In genomic region chr12:54654741-54655140, GRCm38 (mm10) we compare ENCODE assay signal across 8 mouse cellular contexts. TPM values are rescaled to one million over a fixed set of nuclear protein-coding genes. Genes with fewer than 3 reads are reported as not detected.
A peak's percentile ranks its signal among the peaks of the same experiment; 100 is the strongest.
DNase-seq lines count a peak whose midpoint lies in the region; ATAC-seq and TF ChIP-seq lines count a peak whose summit lies in the region.

No protein-coding gene starts in this region.

- WGBS in heart, embryonic 12.5 days = 86% methylated on average over 1 of the region's 1 CpGs
- WGBS in hindbrain, postnatal 0 days = 90% methylated on average over 1 of the region's 1 CpGs
- 88% methylated on average over 1 of the region's 1 CpGs for WGBS in midbrain, embryonic 16.5 days

- no peak overlapping the region for H3K4me3 ChIP-seq in heart, embryonic 12.5 days
- H3K4me3 ChIP-seq in hindbrain, postnatal 0 days (ENCODE audit: low read length) = peak overlapping the region; percentile 66; the same call in 1 of the 2 replicates
- H3K4me3 ChIP-seq in midbrain, embryonic 16.5 days (ENCODE audit: low read depth, low read length) = no peak overlapping the region; the same call in 1 of the 2 replicates

- TF ChIP-seq CTCF in hindbrain, postnatal 0 days (IDR thresholded peaks at IDR 0.05; ENCODE audit: low read depth) = no peak

- no peak for ATAC-seq in heart, embryonic 12.5 days (ENCODE audit: insufficient number of reproducible peaks, low FRiP score)
- ATAC-seq in hindbrain, postnatal 0 days = no peak
- ATAC-seq in midbrain, embryonic 16.5 days = no peak

- intact Hi-C loops in heart, postnatal 36 days (cut with DNase I) = no loop called here

- H3K27ac ChIP-seq in heart, embryonic 12.5 days (ENCODE audit: poor library complexity, severe bottlenecking) = no peak overlapping the region
- no peak overlapping the region for H3K27ac ChIP-seq in hindbrain, postnatal 0 days
- no peak overlapping the region for H3K27ac ChIP-seq in midbrain, embryonic 16.5 days (ENCODE audit: low read length)

- H3K27me3 ChIP-seq in heart, embryonic 12.5 days (replicated peaks) = no peaks in the 10 kb centered on the region
- no peaks in the 10 kb centered on the region for H3K27me3 ChIP-seq in hindbrain, postnatal 0 days (ENCODE audit: insufficient read depth, low read length)
- no peaks in the 10 kb centered on the region for H3K27me3 ChIP-seq in midbrain, embryonic 16.5 days (ENCODE audit: control insufficient read depth, insufficient read depth, low read depth, low read length)

- DNase-seq in heart, postnatal 36 days = no peak
- peak; percentile 31 for DNase-seq in embryo, embryonic 10.5 days (ENCODE audit: low spot score)
- no peak for DNase-seq in hindbrain, postnatal 0 days (ENCODE audit: low spot score)
- DNase-seq in left cerebral cortex, adult 8-10 months (ENCODE audit: low spot score in 2 of 2) = no peak
- no peak for DNase-seq in ovary, postnatal 36 days (ENCODE audit: low spot score)
- no peak for DNase-seq in kidney, postnatal 36 days

- H3K36me3 ChIP-seq in heart, embryonic 12.5 days = peaks cover 8% of the 10 kb centered on the region
- H3K36me3 ChIP-seq in hindbrain, postnatal 0 days (ENCODE audit: insufficient read depth, low read length) = no peaks in the 10 kb centered on the region
- H3K36me3 ChIP-seq in midbrain, embryonic 16.5 days (ENCODE audit: control insufficient read depth, insufficient read depth, low read length) = no peaks in the 10 kb centered on the region

- peak overlapping the region; percentile 35 for H3K4me2 ChIP-seq in heart, embryonic 12.5 days
- peak overlapping the region; percentile 71 for H3K4me2 ChIP-seq in hindbrain, postnatal 0 days (ENCODE audit: low read depth, low read length)
- peak overlapping the region; percentile 59 for H3K4me2 ChIP-seq in midbrain, embryonic 16.5 days (ENCODE audit: low read length)

- peaks cover 30% of the 10 kb centered on the region for H3K4me1 ChIP-seq in heart, embryonic 12.5 days (replicated peaks)
- peaks cover 5% of the 10 kb centered on the region; the same call in 1 of the 2 replicates for H3K4me1 ChIP-seq in hindbrain, postnatal 0 days (ENCODE audit: insufficient read depth, low read length)
- H3K4me1 ChIP-seq in midbrain, embryonic 16.5 days (ENCODE audit: control insufficient read depth, insufficient read depth, low read length) = peaks cover 23% of the 10 kb centered on the region

- no peaks in the 10 kb centered on the region for H3K9me3 ChIP-seq in heart, embryonic 12.5 days (replicated peaks)
- H3K9me3 ChIP-seq in hindbrain, postnatal 0 days (ENCODE audit: low read length) = no peaks in the 10 kb centered on the region
- no peaks in the 10 kb centered on the region for H3K9me3 ChIP-seq in midbrain, embryonic 16.5 days (replicated peaks; ENCODE audit: control insufficient read depth, low read length, poor library complexity, severe bottlenecking)

- no peak overlapping the region for H3K9ac ChIP-seq in heart, embryonic 12.5 days
- H3K9ac ChIP-seq in hindbrain, postnatal 0 days (replicated peaks; ENCODE audit: low read length) = peak overlapping the region; percentile 81; the same call in 1 of the 2 replicates
- H3K9ac ChIP-seq in midbrain, embryonic 16.5 days (ENCODE audit: low read depth, low read length) = no peak overlapping the region

RNA-seq across cellular contexts. Expression of gene Sptssa, which starts 1.6 kb away (rescaled TPM):
- polyA plus RNA-seq in heart, embryonic 12.5 days (2016; fragmentation: Nextera tagmentation; extraction: Ambion mirVana) = 121 and 124 TPM in 2 replicates
- total RNA-seq in heart, postnatal 36 days (2021) = 10 to 100 TPM; 32.9 to 38.8 TPM
- 51.9 and 66.0 TPM in 2 replicates for total RNA-seq in hindbrain, postnatal 0 days (2014; rRNA removed)
- polyA plus RNA-seq in hindbrain, postnatal 0 days (2015; fragmentation: Nextera tagmentation; extraction: Ambion mirVana) = 222 and 227 TPM in 2 replicates
- polyA plus RNA-seq in midbrain, embryonic 16.5 days (2015; fragmentation: Nextera tagmentation; extraction: Ambion mirVana) = 202 and 208 TPM in 2 replicates
- total RNA-seq in left cerebral cortex, adult 8-10 months (2022) = 10 to 100 TPM; 25.7 to 28.2 (median 27.2) TPM

RNA-seq across cellular contexts. Expression of gene Eapp, which starts 41.0 kb away (rescaled TPM):
- 45.4 and 49.9 TPM in 2 replicates for polyA plus RNA-seq in heart, embryonic 12.5 days (2016; fragmentation: Nextera tagmentation; extraction: Ambion mirVana)
- total RNA-seq in heart, postnatal 36 days (2021) = 10 to 100 TPM; 29.2 to 29.4 TPM
- total RNA-seq in hindbrain, postnatal 0 days (2014; rRNA removed) = 18.0 and 19.0 TPM in 2 replicates
- polyA plus RNA-seq in hindbrain, postnatal 0 days (2015; fragmentation: Nextera tagmentation; extraction: Ambion mirVana) = 95.3 and 96.2 TPM in 2 replicates
- polyA plus RNA-seq in midbrain, embryonic 16.5 days (2015; fragmentation: Nextera tagmentation; extraction: Ambion mirVana) = 82.1 and 84.0 TPM in 2 replicates
- 10 to 100 TPM; 30.5 to 34.3 (median 32.0) TPM for total RNA-seq in left cerebral cortex, adult 8-10 months (2022)
